Mouse (Mus musculus) embryo, embryonic 10.5 days (tissue): ENCODE results near the gene Pigz.

Source experiments
- DNase-seq: peaks from one replicate; pipeline ENCODE4 v3.0.0-alpha.2; 2015; ENCODE audit warnings: low spot score

The Pigz gene

GRCm38 (mm10) chr16:31933751-31934549 is at the start of gene Pigz:
TSS of gene Pigz (plus strand) at chr16:31933851.
- peak; percentile 33 for DNase-seq

- peak; percentile 43 for DNase-seq
Observed at GRCm38 (mm10) chr16:31883902-31884301, 49.7 kb upstream of the Pigz start.

- no peak for DNase-seq
Observed at GRCm38 (mm10) chr16:31890907-31891306, 42.7 kb upstream of the Pigz start.

GRCm38 (mm10) chr16:31893396-31894141 is 40.1 kb upstream of the Pigz start:
- peak; percentile 50 for DNase-seq

GRCm38 (mm10) chr16:31896971-31897774 is 36.5 kb upstream of the Pigz start:
- peak; percentile 80 for DNase-seq

- no peak for DNase-seq
Observed at GRCm38 (mm10) chr16:31898546-31899326, 34.9 kb upstream of the Pigz start.

GRCm38 (mm10) chr16:31901886-31902285 is 31.8 kb upstream of the Pigz start:
- DNase-seq: no peak

- no peak for DNase-seq
Observed at GRCm38 (mm10) chr16:31903239-31903638, 30.4 kb upstream of the Pigz start.

GRCm38 (mm10) chr16:31905331-31905730 is 28.3 kb upstream of the Pigz start:
- no peak for DNase-seq

GRCm38 (mm10) chr16:31905891-31906825 is 27.5 kb upstream of the Pigz start:
- DNase-seq: peak; percentile 20

- DNase-seq: peak; percentile 62
Observed at GRCm38 (mm10) chr16:31906896-31907295, 26.8 kb upstream of the Pigz start.

- no peak for DNase-seq
Observed at GRCm38 (mm10) chr16:31908959-31909358, 24.7 kb upstream of the Pigz start.

- no peak for DNase-seq
Observed at GRCm38 (mm10) chr16:31910281-31910847, 23.3 kb upstream of the Pigz start.

- DNase-seq: no peak
Observed at GRCm38 (mm10) chr16:31917776-31918175, 15.9 kb upstream of the Pigz start.

- peak; percentile 95 for DNase-seq
Observed at GRCm38 (mm10) chr16:31918248-31918724, 15.4 kb upstream of the Pigz start.

- DNase-seq: no peak
Observed at GRCm38 (mm10) chr16:31924368-31924767, 9.3 kb upstream of the Pigz start.

GRCm38 (mm10) chr16:31926091-31926490 is 7.6 kb upstream of the Pigz start:
- no peak for DNase-seq

GRCm38 (mm10) chr16:31926547-31927182 is 7.0 kb upstream of the Pigz start:
- DNase-seq: no peak

GRCm38 (mm10) chr16:31927412-31927811 is 6.2 kb upstream of the Pigz start:
- no peak for DNase-seq
